Mouse (Mus musculus) retina, adult 2 months (tissue): Measurements from ENCODE around the gene Tenm4.

Experiments used
- DNase-seq: peaks from one replicate; pipeline ENCODE4 v3.0.0-alpha.2; 2012; ENCODE audit warnings: low read depth, low spot score

Gene Tenm4

DNA sequence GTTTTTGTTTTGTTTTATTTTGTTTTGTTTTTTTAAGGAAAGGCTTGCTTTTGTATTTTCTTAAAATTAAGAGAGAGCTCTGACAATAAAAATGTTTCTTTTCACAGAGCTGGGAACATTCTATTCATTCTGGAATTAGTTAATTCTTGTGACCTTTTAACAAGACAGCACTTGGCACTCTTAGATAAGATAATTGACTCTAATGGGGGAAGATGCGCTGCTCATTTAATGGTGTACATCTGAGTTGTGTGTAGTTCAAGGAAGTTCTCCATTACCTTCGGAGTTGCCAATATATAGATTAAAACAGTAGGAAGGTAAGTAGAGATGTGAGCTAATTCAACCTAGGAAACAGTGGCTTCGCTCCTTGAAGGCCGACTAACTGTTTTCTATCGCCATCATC lies 554.6 kb downstream of the Tenm4 start:
- DNase-seq: no peak

DNA sequence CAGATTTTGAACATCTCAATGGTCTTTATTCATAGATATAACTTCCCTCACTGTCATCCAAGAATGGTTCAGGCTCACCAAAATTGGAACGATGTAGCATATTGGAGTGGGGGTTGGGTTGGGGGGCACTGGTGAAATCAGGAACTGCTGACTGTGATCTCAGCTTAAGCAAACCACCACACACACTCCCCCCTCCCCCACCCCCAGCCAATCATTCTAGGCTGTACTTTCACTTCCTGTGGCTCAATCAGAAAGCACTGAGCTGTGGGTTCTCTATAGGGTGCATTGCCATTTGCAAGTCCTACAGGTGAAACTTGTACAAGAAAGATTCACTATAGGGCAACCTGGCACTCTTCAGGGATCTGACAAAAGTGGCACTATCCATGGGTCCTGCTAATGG lies 559.3 kb downstream of the Tenm4 start:
- DNase-seq: no peak

DNA sequence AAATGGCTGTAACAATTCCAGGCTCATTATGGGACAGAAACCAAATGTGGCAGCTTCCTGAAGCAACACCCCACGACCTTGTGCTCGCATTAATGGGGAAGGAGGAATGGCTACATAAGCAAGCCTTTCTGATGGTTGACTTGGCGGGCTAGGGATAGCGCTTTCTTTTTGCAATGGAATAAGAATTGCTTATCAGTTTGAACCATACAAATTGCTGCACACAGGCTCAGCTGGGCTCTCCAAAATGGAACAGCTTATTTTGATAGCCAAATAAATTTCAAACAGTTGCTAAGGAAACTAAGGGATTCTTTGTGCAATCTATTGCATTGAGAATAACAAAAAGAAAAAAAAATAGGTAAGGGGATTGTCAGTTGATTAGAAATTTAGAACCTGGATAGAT lies 560.9 kb downstream of the Tenm4 start:
- DNase-seq: no peak

DNA sequence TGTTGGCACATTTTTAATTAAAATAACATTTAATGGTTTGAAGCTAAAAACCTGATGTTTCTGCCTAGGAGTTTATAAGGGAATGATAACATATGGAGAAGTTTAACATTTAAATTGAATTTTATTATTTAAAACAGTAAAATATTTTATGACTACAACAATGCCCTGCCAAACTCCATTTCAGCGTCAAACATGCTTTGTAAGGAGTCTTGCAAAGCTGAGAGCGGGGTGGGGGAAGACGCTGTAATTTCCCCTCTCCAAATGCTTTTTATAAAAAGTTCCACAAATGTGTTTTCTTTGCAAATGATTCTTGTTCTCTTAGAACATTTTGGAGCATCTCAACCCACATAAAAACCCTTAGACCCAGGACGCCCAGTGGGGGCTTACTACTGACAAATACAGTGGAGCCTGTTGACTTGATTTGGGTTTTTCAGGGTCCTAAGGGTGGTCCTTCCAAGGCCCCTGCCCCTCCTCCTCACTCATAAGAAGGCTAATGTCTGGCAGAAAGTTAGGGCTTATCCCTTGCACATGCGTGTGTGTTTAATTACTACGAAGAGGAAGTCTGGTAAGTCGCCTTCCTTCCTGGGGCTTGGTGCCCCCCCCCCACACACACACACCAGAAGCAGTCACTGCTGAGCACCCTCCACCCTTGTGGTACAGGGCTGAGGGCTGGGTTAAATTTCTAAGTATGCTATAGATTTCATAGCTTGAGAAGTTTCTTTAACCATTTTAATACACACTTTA lies 563.4 kb downstream of the Tenm4 start:
- no peak for DNase-seq

DNA sequence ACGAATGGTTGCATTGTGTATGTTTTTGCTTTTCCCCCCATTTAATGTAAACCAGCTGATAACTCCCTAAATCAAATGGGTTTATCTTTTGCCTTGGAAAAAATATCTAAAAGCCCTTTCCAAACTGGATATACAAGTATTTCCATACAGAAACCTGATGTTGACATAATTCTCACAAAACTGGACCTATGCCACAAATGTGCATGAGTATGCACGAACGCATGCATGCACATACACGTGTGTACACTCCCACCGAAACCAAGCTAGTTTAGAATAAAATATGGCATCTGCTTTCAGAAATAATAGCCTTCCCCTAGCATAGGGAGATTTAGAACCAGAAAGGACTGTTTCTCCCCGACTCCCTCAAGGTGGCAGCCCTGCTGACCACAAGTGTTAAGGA lies 569.6 kb downstream of the Tenm4 start:
- no peak for DNase-seq

DNA sequence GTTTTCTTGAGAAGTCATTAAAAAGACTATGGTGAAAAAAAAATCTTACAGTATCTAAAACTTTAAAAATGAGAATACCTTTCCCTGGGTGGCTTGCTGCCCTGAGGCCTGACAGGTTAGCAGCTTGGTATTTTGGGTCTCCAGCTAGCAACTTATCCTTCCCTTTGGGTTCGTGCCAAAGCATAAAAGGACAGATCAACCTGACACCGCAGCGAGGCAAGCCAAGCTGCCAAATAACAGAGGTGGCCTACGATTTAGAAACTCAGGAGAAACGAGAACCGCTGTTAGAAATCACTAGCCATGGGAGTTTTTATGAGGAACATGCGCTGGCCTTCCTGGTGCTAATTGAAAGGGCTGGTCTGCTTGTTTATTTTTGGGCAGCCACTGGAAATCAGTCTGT lies 571.2 kb downstream of the Tenm4 start:
- no peak for DNase-seq

DNA sequence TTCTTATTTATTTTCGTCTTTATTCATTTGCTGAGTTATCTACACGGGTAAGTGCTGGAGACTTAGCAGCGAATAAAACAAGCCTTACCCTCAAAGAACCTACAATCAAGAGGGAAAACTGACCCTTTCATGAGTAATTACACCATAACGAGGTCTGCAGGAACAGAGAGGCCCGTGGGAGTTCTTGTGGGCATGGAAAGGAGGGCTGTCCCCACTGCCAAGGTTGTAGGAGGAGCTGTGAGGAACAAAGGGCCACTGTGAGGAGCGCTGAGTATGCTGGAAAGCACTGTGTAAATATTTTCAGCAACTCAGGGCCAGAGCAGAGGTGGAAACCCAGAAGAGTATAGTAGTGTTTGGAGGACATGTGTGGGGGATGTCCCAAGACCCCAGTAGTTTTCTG lies 574.9 kb downstream of the Tenm4 start:
- no peak for DNase-seq

DNA sequence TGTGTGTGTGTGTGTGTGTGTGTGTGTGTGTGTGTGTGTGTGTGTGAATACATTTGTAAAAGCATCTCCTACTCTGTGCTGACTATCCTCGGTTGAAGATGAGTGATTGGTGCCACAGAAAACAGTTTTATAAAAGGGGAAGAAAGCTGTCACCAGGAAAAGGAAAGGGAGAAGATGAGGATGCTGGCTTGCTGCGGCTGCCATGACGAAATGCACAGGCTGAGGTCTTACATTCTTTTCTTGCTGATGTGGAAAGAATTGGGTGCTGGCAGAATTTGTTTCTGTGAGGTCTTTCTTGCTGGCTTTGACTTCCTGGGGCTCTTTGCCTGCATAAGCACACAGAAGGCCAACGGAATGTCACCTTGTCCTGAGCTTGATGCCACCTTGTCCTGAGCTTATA lies 575.7 kb downstream of the Tenm4 start:
- DNase-seq: no peak

DNA sequence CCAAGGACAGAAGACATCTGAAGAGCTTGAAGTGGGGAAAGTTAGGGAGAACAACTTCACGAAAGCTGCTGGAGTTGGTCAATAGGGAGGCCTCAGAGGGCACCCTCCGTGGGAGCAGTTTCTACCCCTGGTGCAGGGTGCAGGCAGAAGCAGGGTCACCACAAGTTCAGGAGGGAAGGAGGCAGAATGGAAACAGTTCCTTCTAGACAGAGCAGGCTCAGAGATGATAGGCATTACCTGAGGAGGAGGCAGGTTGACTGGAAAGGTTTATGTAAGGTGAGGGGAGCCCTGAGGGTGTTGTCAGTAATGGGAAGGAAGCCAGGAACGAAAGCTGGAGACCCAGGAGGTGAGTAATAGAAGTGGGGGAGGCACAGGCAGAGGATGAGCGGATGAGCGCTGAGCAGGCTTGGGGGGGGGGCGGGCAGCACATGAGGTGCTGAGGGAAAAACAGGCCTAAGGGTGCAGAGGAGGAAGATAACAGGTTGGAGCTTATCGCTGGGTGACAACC lies 577.5 kb downstream of the Tenm4 start:
- DNase-seq: no peak

DNA sequence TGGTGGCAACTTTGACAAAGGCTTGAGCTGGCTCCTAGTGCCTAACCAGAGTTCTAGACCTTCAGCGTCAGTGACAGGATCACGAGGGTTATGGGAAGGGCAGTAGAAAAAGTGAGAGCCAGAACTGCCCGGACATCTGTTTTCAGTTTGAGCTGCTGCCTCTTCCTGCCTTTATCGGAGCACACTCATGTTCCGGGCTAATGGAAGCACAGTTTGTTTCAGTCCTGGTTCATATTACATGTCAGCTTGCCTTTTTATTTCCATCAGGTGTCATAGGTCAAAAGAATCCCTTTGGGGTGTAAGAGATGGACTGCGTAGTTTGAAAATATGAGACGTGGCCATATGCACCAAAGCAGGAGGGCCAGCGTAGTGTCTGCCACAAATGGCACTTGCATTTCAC lies 578.7 kb downstream of the Tenm4 start:
- DNase-seq: no peak

DNA sequence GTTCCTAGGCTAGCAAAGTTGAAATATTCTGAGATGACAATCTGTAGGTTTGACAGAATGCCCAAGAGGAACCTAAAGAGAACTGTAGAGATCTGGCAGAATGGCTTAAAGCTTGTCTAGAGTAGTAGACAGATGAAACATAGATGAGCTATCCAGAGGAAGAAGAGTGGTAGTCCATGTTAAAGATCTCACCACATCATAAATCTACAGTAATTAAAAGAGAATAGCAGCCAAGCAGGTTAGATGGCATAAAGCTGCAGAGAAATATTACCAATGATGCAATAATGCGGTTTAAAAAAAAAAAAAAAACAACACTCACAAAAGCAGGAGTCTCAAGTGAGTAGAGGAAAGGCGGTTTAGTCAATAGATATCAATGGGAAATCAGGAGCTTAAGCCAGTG lies 580.2 kb downstream of the Tenm4 start:
- no peak for DNase-seq

DNA sequence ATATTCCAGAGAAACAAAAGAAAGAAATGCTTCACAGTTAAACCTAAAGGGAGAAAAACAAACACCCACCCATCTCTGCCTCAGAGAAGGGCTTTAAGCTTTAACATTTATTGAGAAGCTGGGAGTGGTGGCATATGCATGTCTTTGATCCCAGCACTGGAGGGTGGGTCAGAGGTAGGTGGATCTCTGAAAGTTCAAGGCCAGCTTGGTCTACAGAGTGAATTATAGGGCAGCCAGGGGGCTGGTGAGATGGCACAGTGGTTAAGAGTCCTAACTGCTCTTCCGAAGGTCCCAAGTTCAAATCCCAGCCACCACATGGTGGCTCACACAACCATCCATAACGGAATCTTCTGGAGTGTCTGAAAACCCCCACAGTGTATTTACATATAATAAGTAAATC lies 581.7 kb downstream of the Tenm4 start:
- DNase-seq: no peak

DNA sequence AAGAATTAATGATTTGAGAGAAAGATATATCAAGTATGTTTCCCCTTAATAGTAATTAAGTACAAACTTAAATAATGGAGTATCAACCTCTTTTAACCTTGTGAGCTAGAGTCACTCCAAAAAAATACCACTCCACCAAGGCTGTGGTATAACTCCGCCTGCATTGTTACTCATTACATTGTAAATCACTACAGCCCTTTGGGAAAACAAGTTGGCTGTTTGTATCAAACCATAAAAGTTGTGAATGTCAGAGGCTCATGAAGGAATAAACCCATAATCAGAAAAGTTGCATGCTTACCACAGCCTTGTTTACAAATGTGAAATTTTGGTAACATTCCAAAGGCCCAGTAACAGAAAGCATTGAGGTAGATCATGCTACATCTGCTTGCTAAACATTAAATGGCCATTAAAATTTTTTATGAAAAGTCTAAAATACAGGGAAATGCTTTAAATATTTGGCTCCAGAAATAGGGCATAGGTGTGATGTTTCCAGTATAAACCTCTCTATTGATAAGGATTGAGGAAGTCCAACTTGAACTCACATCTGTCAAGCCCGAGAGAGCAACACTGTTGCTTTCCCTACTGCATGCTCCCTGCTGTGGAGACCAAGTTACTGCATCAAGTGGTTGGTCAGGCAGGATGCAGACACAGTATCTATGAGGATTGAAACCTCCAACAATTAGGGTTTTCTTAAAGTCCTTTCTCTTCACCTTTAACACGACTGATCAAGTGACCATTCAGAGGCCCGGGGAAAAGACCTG lies 582.5 kb downstream of the Tenm4 start:
- no peak for DNase-seq

DNA sequence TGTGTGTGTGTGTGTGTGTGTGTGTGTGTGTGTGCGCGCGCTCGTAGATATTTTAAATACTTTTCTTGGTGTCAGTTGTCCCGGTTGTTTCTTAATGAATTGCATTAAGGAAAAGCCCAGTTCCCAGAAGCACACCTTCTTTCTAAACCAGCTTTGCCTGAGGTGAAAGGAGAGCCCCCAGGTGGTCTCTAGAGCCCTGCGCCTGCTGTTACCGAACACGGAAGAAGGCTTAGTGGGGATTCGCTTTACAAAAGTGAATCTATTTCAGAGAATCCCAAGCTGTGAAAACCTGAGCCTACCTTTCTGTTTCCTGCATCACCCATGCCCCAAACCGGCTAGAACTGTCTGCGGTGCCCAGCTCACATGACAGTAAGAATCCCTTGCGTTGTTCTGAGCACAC lies 583.1 kb downstream of the Tenm4 start:
- DNase-seq: no peak

DNA sequence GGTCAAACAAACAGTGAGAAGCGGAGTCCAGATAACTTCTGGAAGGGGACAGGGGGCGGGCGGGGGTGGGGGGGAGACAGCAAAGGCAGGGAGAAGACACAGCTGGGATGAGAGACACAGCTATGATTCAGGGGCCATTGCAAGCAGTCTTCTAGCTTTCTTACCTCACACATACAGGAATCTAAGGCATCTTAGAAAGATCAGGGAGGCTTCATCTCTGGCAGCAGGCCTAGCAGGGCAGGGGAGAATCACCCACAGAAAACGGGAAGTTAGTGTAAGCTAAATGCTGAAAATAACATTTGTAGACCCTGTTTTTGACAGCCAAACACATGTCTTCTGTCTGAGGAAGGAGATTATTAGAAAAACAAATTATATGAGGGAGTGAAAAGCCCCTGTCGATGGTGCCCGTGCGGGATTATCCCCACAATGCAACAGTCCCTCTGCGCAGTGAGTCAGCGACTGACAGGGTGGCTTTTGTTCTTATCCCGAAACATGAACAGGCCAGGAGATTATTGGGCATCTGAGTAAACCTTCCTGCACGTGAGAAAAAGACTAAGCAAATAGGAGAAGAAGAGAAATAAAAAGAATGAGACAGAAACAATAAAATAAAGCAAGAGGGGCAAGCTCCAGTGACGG lies 584.5 kb downstream of the Tenm4 start:
- no peak for DNase-seq

DNA sequence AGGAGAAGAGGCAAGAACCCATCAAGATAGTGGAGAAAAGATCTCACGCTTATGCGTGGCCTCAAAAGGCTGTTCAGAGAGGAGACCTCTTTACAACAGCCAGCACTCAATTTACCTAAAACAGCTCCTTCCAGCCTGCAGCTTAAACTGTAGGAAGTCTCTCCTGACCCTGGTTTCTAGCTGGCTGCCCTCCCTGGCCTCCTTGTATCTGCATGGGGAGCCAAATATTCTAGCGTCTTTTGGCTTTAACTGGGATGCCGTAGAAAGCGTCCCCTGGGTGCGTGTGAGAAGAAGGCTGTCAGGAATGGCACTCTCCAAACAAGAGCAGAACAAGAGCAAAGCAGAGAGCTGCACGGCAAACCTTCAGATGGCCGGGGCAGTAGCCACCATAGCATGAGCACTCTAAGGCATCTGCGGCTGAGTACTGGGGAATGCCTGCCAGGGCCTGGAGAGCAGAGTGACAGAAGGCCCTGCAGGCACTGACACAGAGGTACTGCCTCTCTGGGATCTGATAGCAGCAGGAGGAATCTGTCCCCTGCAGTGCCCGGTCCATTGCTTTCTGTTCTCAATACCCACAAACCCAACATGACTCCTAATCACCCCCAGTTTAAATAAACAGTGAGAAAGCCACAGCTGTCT lies 585.2 kb downstream of the Tenm4 start:
- DNase-seq: no peak

DNA sequence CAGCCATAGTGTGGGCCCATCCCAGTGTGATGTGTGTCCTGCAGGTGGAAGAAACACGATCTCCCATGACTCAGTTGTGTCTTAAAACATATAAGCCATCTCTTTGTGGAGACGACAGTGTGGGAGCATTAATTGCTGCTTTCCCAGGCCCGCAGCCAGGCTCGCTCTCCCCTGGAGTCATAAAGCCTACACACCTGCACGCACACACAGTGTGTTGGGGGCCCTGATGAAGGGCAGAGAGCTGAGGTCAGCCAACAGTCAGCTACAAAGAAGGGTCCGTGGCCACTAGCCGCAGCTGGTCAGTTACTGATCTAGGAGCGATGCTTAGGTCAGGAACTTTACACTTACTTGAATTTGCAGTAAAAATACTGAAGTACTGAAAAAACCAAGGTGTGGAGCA lies 586.0 kb downstream of the Tenm4 start:
- DNase-seq: no peak

DNA sequence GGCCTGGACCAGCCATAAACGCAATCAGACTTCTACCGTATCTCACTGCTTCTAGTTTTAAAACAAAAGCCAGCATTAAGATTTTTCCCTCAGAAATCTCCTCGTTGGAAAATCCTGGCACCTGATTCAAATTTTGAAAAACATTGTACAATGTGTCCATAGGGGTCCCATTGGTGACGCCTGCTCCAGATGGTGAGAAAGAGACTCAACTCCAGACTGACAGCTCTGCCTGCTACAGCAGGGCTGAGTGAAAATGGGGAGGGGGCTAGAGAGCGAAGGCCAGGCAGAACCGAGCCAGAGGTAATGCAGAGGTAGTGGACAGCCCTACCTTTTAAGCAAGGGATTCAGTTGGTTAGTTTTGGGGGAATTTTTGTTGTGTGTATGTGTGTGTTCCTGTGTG lies 589.2 kb downstream of the Tenm4 start:
- DNase-seq: no peak

DNA sequence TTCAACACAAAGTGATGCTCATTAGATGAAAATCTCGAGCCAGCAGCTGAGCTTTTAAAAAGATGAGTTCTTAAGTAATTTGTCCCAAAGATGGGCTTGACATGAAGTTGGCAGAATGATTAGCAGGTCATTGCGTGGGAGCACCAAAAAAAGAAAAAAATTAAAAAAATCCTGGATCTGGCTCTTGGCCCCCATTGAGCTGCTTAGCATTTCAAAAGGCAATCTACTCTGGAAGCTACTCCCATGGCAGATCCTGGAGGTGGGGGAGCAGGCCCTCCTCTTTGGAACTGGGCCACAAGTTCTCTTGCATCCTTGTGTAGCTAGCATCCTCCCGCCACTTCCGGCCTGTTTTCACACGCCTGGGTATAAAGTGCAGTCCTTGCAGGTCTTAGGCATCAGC lies 590.1 kb downstream of the Tenm4 start:
- no peak for DNase-seq

DNA sequence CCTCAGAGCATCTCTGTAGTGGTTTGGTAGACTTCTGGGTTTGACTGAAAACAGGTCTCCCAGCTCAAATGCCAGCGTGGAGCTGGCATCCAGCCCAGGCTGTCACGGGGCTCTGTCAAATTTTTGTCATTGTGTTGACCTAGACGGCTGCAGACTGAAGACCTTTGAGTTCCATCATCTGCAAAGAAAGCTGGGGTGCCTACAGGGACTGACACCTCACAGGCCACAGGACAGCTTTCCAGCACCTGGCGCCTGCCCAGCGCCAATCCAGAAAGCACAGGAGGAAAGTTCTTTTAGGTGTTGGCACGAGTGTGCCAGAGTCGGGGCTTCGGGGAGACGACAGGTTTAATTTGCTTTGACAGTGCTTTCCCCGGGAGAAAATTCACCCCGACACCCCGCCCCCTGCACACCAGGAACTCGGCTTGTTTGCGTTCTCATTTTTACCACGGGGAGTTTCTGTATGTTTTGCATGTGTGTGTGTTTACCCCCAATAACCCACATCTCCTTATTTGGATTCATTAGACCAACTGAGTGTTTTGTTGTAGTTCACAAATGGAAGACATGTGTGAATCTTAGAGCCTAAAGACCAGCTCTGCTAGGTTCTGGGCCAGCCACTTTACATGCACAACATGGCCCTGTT lies 594.4 kb downstream of the Tenm4 start:
- DNase-seq: no peak

DNA sequence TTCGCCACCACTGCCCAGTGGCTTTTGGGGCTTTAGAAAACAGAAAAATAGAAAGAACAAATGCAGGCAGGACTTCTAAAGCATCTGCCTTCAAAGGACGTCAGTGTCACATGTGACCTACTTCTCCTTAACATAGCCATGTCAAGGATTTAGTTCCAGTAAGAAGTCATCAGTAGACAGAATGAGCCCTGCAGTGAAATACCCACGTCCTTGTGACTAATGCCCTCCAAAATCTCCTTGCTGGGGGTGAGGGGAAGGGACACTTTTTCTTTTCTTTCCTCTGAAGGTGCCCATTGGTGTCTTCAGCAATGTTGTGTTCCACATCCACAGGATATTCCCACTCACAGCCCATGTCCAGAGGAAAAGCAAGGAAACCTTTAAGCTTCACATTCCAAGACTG lies 596.0 kb downstream of the Tenm4 start:
- no peak for DNase-seq

DNA sequence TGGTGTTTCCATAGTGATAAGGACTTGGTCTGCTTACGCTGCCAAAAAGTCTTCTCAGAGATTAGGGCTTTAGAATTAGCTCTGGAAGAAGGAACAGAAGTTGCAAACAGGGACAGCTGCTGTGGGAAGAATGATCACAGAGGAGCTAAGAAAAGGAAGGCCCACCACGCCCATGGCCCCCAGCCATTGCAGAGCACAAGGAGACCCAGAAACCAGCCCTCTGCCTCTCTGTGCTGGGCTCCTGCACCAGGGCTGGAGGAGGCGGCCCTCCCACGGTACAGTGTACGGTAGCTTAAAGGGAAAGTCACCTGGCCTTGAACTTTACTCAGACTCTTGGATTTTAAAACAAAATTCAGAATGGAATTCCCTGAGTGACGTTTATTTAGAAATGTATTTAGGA lies 597.7 kb downstream of the Tenm4 start:
- DNase-seq: no peak
